Mouse (Mus musculus) kidney, embryonic 15.5 days (tissue): ENCODE measurements around the gene Lcn6. TPM values are rescaled to one million over a fixed set of nuclear protein-coding genes. Genes with fewer than 3 reads are reported as not detected.

ENCODE experiments used
- ATAC-seq: fragments of 200-750 bp; cut with Nextera tagmentation; replicated peaks from 2 replicates; pipeline ENCODE4 v1.8.0; 2017; ENCODE audit warnings: moderate TSS enrichment; ENCODE audit not compliant: low FRiP score
- H3K27ac ChIP-seq: fragments of 300-500 bp; sonication (generic); 2 replicates; pipeline ENCODE4 v1.5.1; 2015; ENCODE audit warnings: mild to moderate bottlenecking, inconsistent platforms
- H3K27me3 ChIP-seq: fragments of 300-500 bp; sonication (generic); 2 replicates; pipeline ENCODE4 v1.6.1; 2015; ENCODE audit warnings: inconsistent platforms
- H3K36me3 ChIP-seq: fragments of 300-500 bp; sonication (generic); 2 replicates; pipeline ENCODE4 v1.6.1; 2015; ENCODE audit warnings: inconsistent platforms
- H3K4me1 ChIP-seq: fragments of 300-500 bp; sonication (generic); 2 replicates; pipeline ENCODE4 v1.6.1; 2015; ENCODE audit warnings: inconsistent platforms
- H3K4me2 ChIP-seq: fragments of 300-500 bp; sonication (generic); 2 replicates; pipeline ENCODE4 v1.6.1; 2015; ENCODE audit warnings: moderate library complexity, mild to moderate bottlenecking, inconsistent platforms
- H3K4me3 ChIP-seq: fragments of 300-500 bp; sonication (generic); replicated peaks from 2 replicates; pipeline ENCODE4 v1.5.1; 2015; ENCODE audit warnings: mild to moderate bottlenecking, inconsistent platforms
- H3K9ac ChIP-seq: fragments of 300-500 bp; sonication (generic); 2 replicates; pipeline ENCODE4 v1.6.1; 2015; ENCODE audit warnings: mild to moderate bottlenecking, inconsistent platforms
- H3K9me3 ChIP-seq: fragments of 300-500 bp; sonication (generic); replicated peaks from 2 replicates; pipeline ENCODE4 v1.6.1; 2016; ENCODE audit warnings: inconsistent platforms
- WGBS: fragments of 180-500 bp; shearing (Covaris S2); methylation state at CpG from one replicate; pipeline ENCODE4 v1.1.7; 2015; ENCODE audit warnings: mixed read lengths; 5-methylcytosine and 5-hydroxymethylcytosine counted together
- polyA plus RNA-seq: library from polyadenylated mRNA; unstranded; fragments of >200 nt; fragmentation: Nextera tagmentation; extraction: Ambion mirVana; gene quantifications from 2 replicates; pipeline ENCODE4 v1.2.1, GENCODE M21; 2015

Gene Lcn6
- polyA plus RNA-seq = not detected in 2 replicates

GRCm38 (mm10) chr2:25676486-25676885 is at the start of gene Lcn6:
Lcn6 (plus strand) TSS chr2:25676786.
- no peak within 1 kb of the TSS for H3K4me2 ChIP-seq
- WGBS = 94% methylated on average over 3 of the region's 3 CpGs
- no peaks in the 10 kb centered on the region for H3K27me3 ChIP-seq

GRCm38 (mm10) chr2:25627811-25628210 is 48.8 kb upstream of the Lcn6 start, which contains the start of gene Fcna:
Fcna (minus strand) TSS chr2:25628030.
- no peak within 1 kb of the TSS for H3K27ac ChIP-seq
- no peak within 1 kb of the TSS for H3K4me2 ChIP-seq
- no peaks in the 10 kb centered on the region for H3K4me1 ChIP-seq
- H3K27me3 ChIP-seq = no peaks in the 10 kb centered on the region
- WGBS = 71% methylated on average over 6 of the region's 6 CpGs
- no peaks in the 10 kb centered on the region for H3K36me3 ChIP-seq
- no peak within 1 kb of the TSS for H3K4me3 ChIP-seq
- H3K9me3 ChIP-seq = no peaks in the 10 kb centered on the region
- ATAC-seq = no peak
- H3K9ac ChIP-seq = no peak within 1 kb of the TSS

More at GRCm38 (mm10) chr2:25676486-25676885, at the start of gene Lcn6:
- no peaks in the 10 kb centered on the region for H3K4me1 ChIP-seq
- no peaks in the 10 kb centered on the region for H3K36me3 ChIP-seq
- H3K4me3 ChIP-seq = no peak within 1 kb of the TSS
- no peak within 1 kb of the TSS for H3K9ac ChIP-seq
- no peaks in the 10 kb centered on the region for H3K9me3 ChIP-seq
- no peak within 1 kb of the TSS for H3K27ac ChIP-seq
- no peak for ATAC-seq

- H3K4me3 ChIP-seq = no peak overlapping the region
- H3K36me3 ChIP-seq = no peaks in the 10 kb centered on the region
- no peak for ATAC-seq
- H3K4me1 ChIP-seq = no peaks in the 10 kb centered on the region
- H3K27me3 ChIP-seq = no peaks in the 10 kb centered on the region
- H3K27ac ChIP-seq = no peak overlapping the region
- H3K4me2 ChIP-seq = no peak overlapping the region
- WGBS = 27% methylated on average over 4 of the region's 4 CpGs
- H3K9ac ChIP-seq = no peak overlapping the region
- no peaks in the 10 kb centered on the region for H3K9me3 ChIP-seq
These were observed 47.8 kb upstream of the Lcn6 start for GRCm38 (mm10) chr2:25628738-25629137.

- no peak for ATAC-seq
- Histone ChIP-seq H3K4me2 (no peak overlapping the region), H3K4me1 (no peaks in the 10 kb centered on the region), H3K9ac (no peak overlapping the region), H3K9me3 (no peaks in the 10 kb centered on the region), H3K27ac (no peak overlapping the region), H3K4me3 (no peak overlapping the region), H3K27me3 (no peaks in the 10 kb centered on the region), H3K36me3 (no peaks in the 10 kb centered on the region)
- 77% methylated on average over 3 of the region's 3 CpGs for WGBS
These were observed 43.0 kb upstream of the Lcn6 start for GRCm38 (mm10) chr2:25633616-25634015.

- Histone ChIP-seq H3K27me3 (no peaks in the 10 kb centered on the region), H3K4me3 (no peak overlapping the region), H3K36me3 (no peaks in the 10 kb centered on the region), H3K9ac (no peak overlapping the region), H3K4me1 (no peaks in the 10 kb centered on the region), H3K9me3 (no peaks in the 10 kb centered on the region), H3K4me2 (no peak overlapping the region), H3K27ac (no peak overlapping the region)
- no peak for ATAC-seq
- 53% methylated on average over 1 of the region's 1 CpGs for WGBS
These were observed 42.5 kb upstream of the Lcn6 start for GRCm38 (mm10) chr2:25634046-25634445.

- H3K27me3 ChIP-seq = no peaks in the 10 kb centered on the region
These were observed 36.7 kb upstream of the Lcn6 start for GRCm38 (mm10) chr2:25639890-25640289.

GRCm38 (mm10) chr2:25652902-25653301 is 23.7 kb upstream of the Lcn6 start, which contains the start of gene Lcn8:
Lcn8 (plus strand) TSS chr2:25653120.
- no peak within 1 kb of the TSS for H3K4me2 ChIP-seq
- 0 out of 2 replicates have a peak, but pooled peaks cover 4% of the 10 kb centered on the region for H3K4me1 ChIP-seq
- no peaks in the 10 kb centered on the region for H3K9me3 ChIP-seq
- no peak for ATAC-seq
- H3K36me3 ChIP-seq = no peaks in the 10 kb centered on the region
- H3K4me3 ChIP-seq = no peak within 1 kb of the TSS
- WGBS = 80% methylated on average over 2 of the region's 2 CpGs
- no peak within 1 kb of the TSS for H3K9ac ChIP-seq
- H3K27ac ChIP-seq = no peak within 1 kb of the TSS
- no peaks in the 10 kb centered on the region for H3K27me3 ChIP-seq

More at GRCm38 (mm10) chr2:25639890-25640289, 36.7 kb upstream of the Lcn6 start:
- Histone ChIP-seq H3K9ac (no peak overlapping the region), H3K4me3 (no peak overlapping the region), H3K4me1 (no peaks in the 10 kb centered on the region), H3K27ac (no peak overlapping the region), H3K36me3 (no peaks in the 10 kb centered on the region), H3K4me2 (no peak overlapping the region), H3K9me3 (no peaks in the 10 kb centered on the region)
- no peak for ATAC-seq
- WGBS = 18% methylated on average over 6 of the region's 6 CpGs

GRCm38 (mm10) chr2:25654502-25654901 is 22.1 kb upstream of the Lcn6 start:
- H3K9me3 ChIP-seq = no peaks in the 10 kb centered on the region
- no peaks in the 10 kb centered on the region for H3K36me3 ChIP-seq
- no peak for ATAC-seq
- 46% methylated on average over 1 of the region's 1 CpGs for WGBS
- H3K27ac ChIP-seq = no peak overlapping the region
- no peaks in the 10 kb centered on the region for H3K27me3 ChIP-seq
- H3K9ac ChIP-seq = no peak overlapping the region
- H3K4me2 ChIP-seq = no peak overlapping the region
- 0 out of 2 replicates have a peak, but pooled peaks cover 4% of the 10 kb centered on the region for H3K4me1 ChIP-seq
- no peak overlapping the region for H3K4me3 ChIP-seq

GRCm38 (mm10) chr2:25656691-25657090 is 19.9 kb upstream of the Lcn6 start:
- no peak for ATAC-seq
- Histone ChIP-seq H3K9me3 (no peaks in the 10 kb centered on the region), H3K27me3 (no peaks in the 10 kb centered on the region), H3K4me1 (0 out of 2 replicates have a peak, but pooled peaks cover 4% of the 10 kb centered on the region), H3K4me2 (no peak overlapping the region), H3K36me3 (no peaks in the 10 kb centered on the region), H3K4me3 (no peak overlapping the region), H3K27ac (no peak overlapping the region), H3K9ac (no peak overlapping the region)
- 83% methylated on average over 4 of the region's 4 CpGs for WGBS

GRCm38 (mm10) chr2:25657246-25657645 is 19.3 kb upstream of the Lcn6 start:
- no peak overlapping the region for H3K4me3 ChIP-seq

GRCm38 (mm10) chr2:25657652-25658051 is 18.9 kb upstream of the Lcn6 start, which contains the start of gene Lcn5:
Lcn5 (plus strand) TSS chr2:25657952.
- ATAC-seq = no peak

More at GRCm38 (mm10) chr2:25657246-25657645, 19.3 kb upstream of the Lcn6 start:
- no peaks in the 10 kb centered on the region for H3K9me3 ChIP-seq
- ATAC-seq = no peak
- no peak overlapping the region for H3K4me2 ChIP-seq
- no peak overlapping the region for H3K9ac ChIP-seq
- WGBS = 79% methylated on average over 4 of the region's 4 CpGs
- H3K36me3 ChIP-seq = no peaks in the 10 kb centered on the region
- no peak overlapping the region for H3K27ac ChIP-seq
- no peaks in the 10 kb centered on the region for H3K27me3 ChIP-seq
- H3K4me1 ChIP-seq = 0 out of 2 replicates have a peak, but pooled peaks cover 4% of the 10 kb centered on the region

GRCm38 (mm10) chr2:25660279-25660678 is 16.3 kb upstream of the Lcn6 start:
- Histone ChIP-seq H3K27ac (no peak overlapping the region), H3K4me3 (no peak overlapping the region), H3K4me2 (no peak overlapping the region), H3K9me3 (no peaks in the 10 kb centered on the region), H3K36me3 (no peaks in the 10 kb centered on the region), H3K4me1 (no peaks in the 10 kb centered on the region), H3K9ac (no peak overlapping the region), H3K27me3 (no peaks in the 10 kb centered on the region)
- ATAC-seq = no peak
- 74% methylated on average over 8 of the region's 8 CpGs for WGBS

More at GRCm38 (mm10) chr2:25657652-25658051, 18.9 kb upstream of the Lcn6 start, which contains the start of gene Lcn5:
- no peak within 1 kb of the TSS for H3K4me2 ChIP-seq
- H3K9ac ChIP-seq = no peak within 1 kb of the TSS
- H3K36me3 ChIP-seq = no peaks in the 10 kb centered on the region
- no peaks in the 10 kb centered on the region for H3K27me3 ChIP-seq
- H3K4me1 ChIP-seq = 0 out of 2 replicates have a peak, but pooled peaks cover 4% of the 10 kb centered on the region
- H3K27ac ChIP-seq = no peak within 1 kb of the TSS
- H3K4me3 ChIP-seq = no peak within 1 kb of the TSS
- H3K9me3 ChIP-seq = no peaks in the 10 kb centered on the region
